Mouse (Mus musculus) monocyte, adult 2 months (primary cell): Measurements from ENCODE around the gene Stil.

ENCODE experiments used
- DNase-seq, 2 experiments: peaks; one replicate each; pipeline ENCODE4 v3.0.0; 2022; ENCODE audit warnings: low spot score in 2 of 2, low read depth in 1 of 2

Gene Stil

GRCm38 (mm10) chr4:115078892-115079820, 79.2 kb downstream of the Stil start:
- no peak for DNase-seq

- no peak for DNase-seq
Measured at GRCm38 (mm10) chr4:115079821-115080349, 79.9 kb downstream of the Stil start.

GRCm38 (mm10) chr4:115083031-115083430, 83.1 kb downstream of the Stil start:
- no peak for DNase-seq

- no peak for DNase-seq
Measured at GRCm38 (mm10) chr4:115085522-115086095, 85.7 kb downstream of the Stil start.

GRCm38 (mm10) chr4:115086257-115086656, 86.3 kb downstream of the Stil start:
- DNase-seq, result no peak

- no peak for DNase-seq
Measured at GRCm38 (mm10) chr4:115086763-115087415, 86.9 kb downstream of the Stil start.

GRCm38 (mm10) chr4:115088611-115089338, 88.8 kb downstream of the Stil start, which contains the start of gene Pdzk1ip1:
Pdzk1ip1 (plus strand) TSS chr4:115088708.
- DNase-seq, result no peak

GRCm38 (mm10) chr4:115090592-115090991, 90.6 kb downstream of the Stil start:
- DNase-seq, result no peak

- no peak for DNase-seq
Measured at GRCm38 (mm10) chr4:115091806-115092205, 91.8 kb downstream of the Stil start.
